Mouse (Mus musculus) retina, adult 2 months (tissue): ENCODE measurements at regions not wholly inside any gene's neighbourhood (a gene's known extent, or its start where the extent isn't known, plus 50 kb on each side); places are given as distances from the start of the nearest gene placed in this dataset.

Experiments
- DNase-seq: peaks from one replicate; pipeline ENCODE4 v3.0.0-alpha.2; 2012; ENCODE audit warnings: low read depth, low spot score

DNA sequence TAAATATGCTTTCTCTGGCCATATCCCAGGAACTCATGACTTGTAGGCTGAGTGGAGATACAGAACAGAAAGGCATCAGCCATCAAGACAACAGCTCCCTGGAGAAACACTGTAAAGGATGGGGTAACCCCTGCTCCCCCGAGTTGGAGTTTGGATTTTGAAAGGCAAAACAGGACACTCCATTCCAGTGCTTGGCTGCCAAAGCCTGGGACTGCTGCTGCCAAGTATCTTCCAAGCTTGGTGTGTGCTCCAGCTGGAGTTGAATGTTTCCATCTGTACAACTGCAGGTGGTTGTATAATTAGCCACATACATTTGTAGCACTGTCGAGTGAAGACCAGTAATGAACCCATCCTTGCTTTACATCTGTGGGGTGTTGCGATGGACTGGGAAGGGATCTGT is 62.1 kb downstream of the 4933412E24Rik start:
- no peak for DNase-seq

DNA sequence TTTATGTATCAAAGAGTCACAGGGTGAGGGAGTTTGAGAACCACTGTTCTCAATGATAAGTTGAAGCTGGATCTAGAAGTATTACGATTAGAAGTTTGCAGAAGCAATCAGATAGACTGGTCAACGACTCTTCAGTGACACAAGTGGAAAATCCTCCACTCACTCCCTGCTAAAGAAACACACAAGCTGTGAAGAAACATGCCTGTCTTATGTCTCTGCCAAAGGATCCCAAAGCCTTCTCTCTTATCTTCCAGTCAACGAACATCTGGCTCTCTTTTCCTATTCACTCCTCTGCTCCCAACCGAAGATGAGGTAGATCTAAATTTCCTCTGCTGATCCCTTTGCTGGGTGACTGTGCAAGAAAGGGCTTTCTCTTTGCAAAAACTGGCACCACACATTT is 62.6 kb downstream of the 4933412E24Rik start:
- DNase-seq = no peak

DNA sequence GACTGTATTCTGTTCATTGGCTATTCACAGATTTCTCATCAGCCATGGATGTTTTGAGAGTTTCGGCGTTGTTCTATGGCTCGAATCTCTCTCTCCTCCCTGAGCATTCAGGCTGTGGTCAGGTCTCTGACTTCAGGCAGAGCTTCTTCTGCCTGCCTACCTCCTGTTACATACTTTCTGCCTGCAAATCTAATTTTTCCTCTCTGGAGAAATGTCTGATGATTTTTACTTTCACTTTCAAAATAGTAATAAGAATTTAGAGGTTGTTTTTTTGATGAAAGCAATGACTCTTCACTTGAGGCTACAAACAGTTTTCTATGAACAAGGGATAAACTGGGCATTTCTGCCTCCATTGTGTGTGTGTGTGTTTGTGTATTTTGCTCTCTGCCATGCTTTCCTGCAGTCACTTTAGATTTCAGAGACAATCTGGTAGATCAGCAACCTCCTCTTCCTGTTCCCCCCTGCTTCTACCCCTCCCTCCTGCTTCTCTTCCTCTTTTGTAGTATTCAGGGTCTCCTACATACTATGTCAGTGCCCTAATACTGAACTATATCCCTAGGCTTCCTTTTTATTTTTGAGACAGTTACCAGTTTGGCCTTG is 65.7 kb downstream of the 4933412E24Rik start:
- DNase-seq = no peak

DNA sequence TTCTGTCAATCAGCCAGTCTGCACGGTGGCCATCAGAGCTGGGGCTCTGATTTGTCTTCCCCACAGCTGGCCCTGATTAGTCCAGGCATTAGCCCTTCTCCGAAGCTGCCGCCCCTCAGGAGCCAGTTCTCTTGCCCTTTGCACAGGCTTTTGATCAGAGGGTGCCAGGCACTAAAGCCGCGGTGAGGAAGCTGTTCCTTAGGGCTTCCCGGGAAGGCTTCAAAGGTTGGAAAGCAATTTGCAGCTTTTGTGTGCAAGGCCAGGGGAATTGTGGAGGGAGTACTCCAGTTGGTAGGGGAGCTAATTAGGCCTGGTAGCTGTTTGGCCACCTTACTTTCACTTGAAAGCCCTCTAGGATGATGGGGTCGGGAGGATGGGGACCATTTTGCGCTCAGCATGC is 71.2 kb downstream of the 4933412E24Rik start:
- DNase-seq = no peak

DNA sequence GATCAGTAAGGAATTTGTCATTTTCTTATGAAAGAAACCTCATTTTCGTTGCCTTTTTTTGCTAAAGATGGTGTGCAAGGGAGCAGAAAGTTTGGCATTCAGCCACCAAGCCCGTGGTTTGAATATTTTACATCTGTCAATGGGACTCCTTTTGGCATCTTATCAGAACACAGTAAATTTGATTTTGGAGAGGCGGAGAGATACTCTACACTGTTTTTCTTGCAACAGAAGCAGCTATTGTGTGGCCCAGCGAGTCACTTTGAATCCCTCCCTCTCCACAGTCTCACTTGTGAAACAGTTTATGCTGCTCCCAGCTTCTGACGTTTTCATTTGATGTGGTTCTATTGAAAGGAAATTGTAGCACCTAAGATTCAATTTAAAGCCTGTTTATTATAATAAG is 79.9 kb downstream of the 4933412E24Rik start:
- DNase-seq = no peak

DNA sequence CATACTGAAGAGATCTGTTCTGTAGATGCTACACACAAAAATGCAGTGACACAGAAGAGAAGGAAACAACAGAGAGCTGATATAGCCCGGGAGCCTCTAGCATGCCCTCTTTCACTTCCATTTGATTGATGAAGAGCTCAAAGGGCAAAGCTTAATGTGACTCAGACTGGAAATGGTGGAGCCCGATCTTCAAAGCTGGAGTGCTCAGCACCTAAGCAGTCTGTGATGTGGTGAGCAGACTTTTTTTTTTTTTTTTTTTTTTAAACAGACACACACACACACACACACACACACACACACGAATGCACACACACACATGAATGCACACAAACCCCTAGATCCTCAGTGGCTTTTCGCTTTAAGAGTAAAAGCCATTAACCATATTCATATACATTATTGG is 102.6 kb downstream of the 4933412E24Rik start:
- DNase-seq = no peak

DNA sequence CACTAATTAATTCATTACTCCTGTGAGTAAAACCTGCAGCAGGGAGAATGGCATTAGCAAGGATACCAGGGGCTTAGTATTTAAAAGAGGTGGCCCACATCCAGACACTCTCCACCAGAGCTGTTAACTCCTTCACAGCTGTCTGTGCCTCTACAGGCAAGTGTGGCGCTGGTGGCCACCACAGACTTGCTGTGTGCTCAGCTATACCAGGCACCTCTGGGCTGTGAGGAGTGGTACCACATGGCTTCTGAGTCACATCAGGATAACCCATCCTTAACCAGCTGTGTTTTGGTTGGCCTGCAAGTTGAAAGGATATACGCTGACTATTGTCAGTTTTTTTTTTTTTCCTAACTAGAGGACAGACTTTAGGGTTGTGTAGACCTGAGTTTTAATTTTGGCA is 108.1 kb downstream of the 4933412E24Rik start:
- no peak for DNase-seq

DNA sequence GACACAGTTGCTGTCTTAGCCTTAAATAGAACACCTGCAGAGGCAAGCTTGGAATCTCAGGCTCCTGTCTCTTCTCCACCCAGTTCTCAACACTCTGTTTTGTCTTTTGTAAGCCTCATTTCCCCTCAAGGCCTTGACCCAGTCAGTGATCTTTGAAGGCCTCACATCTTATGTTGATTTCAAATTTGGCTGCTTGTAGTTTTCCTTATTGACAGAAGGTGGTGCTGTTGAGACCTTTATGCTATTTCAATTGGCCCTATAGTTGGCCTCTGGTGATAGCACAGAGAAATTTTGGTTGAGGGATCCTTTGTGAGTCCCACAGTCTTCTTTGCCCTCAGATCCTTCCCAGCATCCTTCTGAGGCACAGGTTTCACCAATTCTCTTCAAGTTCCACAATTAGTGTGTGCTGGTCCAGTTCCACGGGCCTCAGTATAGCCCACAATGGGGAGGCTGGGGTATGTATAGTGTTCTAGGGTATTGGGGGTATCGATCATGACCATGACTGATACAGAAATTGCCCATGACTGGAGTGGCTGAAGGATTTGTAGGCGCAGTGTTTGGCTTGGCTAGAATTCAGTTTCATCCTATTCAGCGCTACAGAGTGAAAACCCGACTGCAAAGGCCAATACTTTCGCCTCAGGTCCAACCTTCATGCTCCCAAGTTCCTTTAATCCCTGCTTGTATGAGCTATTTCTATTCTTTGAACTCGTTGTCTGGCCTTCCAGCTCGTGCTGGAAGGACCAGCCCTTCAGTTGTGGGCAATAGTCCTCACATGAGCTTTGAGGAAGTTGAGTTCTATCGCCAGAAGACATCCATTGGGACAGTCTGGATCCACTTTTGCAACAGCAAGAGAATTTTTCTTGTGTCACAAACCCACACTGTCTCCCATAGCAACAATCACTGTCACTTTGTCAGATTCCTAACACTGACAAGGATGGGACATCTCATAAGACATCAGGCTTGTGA is 110.3 kb downstream of the 4933412E24Rik start:
- DNase-seq = no peak

DNA sequence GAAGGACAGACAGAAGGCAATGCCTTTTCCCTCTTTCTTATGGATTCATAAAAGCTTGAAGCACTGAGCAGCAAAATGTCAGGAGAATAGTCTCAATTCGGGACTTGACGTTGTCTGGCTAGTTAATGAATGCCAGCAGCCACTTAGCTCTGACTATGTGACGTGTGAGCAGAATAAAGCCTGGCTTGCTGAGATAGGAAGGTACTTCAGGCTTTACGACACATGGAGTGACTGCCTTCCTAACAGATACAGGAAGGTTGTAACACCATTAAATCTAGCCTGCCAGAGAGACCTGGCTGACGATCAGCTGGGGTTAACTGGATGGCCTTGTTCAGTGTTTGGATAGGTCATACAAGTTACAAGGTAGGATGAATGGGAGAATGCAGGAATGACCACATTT is 111.7 kb downstream of the 4933412E24Rik start:
- DNase-seq = no peak

DNA sequence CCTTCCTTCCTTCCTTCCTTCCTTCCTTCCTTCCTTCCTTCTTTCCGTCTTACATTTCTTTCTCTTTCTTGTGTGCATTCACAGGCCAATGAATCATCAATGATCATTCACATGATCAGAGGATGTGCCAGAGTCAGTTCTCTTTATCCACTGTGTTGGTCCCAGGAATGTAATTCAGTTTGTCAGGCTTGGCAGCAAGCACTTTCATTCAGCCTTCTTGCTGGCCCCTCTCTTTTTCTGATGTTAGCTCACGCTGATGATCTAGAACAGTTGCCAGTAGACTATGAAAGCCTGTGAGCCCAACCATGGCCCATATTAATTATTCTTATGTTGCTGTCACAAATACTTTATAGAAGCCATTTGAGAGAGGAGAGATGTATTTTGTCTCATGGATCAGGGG is 127.4 kb downstream of the 4933412E24Rik start:
- DNase-seq = no peak

DNA sequence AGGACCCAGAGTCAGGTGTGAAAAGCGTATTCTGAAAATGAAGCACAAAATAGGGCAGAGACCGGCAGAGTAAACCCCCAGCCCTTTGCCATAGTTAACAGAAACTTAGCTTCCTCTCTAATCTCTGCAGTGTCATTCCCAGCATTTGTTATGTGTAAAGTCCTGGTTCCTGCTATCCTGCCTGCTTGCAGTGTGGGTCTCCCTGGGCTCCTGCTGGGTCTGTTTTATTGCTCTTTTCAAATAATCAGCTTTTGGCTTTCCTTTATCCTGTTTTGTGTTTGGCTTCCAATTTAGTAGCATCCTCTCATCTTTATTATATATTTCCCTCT is 128.3 kb downstream of the 4933412E24Rik start:
- DNase-seq = no peak

DNA sequence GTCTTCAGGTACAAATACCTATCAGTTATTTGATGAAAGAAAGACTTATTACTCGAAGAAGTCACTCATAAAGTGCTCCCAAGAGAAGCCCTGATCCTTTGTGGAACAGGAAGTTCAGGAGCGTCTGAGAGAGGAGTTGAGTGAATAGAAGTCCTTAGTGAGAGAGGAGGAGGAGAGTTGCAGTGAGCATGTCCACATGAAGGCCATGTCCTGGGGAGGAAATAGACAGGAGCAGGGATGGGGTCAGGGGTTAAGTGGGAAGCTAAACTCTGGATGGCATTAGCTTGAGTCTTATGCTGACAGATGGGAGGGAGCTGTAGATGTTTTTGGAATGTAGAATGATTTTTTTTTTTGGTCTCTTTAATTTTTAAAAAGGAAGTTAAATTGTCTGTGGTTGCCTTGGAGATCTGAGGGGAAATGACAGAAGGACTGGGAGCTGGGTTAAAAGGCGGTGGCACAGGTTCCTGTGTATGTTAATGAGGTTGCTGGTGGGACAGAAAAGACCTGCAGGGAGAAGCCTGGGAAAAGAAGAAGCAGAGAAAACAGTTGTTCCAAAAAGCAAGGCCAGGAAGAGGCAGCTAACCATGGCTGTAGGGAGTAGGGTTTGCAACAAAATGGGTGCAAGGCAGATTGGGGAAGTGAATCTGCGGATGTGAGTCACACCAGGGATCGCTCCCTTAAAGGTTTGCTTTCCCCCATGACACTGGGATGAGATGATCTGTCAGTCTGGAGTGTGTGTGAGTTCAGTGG is 128.9 kb downstream of the 4933412E24Rik start:
- no peak for DNase-seq

DNA sequence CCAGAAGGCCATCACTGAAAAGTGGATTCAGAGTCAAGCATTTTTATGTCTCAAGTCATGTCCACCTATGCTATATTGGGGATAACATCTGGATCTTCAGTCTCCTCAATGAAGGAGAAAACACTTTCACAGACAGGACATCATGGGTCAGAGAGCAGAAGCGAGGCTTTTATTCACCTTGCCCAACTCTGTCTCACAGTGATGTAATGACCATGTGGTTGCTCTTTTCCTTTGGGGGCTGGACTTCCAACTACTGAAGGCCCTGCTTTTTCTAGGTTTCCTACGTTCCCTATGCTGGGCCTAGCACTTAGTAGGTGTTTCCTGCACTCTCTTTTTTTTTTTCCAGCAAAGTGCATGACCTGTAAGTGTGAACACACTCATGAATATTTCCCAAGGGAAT is 130.4 kb downstream of the 4933412E24Rik start:
- DNase-seq = no peak

DNA sequence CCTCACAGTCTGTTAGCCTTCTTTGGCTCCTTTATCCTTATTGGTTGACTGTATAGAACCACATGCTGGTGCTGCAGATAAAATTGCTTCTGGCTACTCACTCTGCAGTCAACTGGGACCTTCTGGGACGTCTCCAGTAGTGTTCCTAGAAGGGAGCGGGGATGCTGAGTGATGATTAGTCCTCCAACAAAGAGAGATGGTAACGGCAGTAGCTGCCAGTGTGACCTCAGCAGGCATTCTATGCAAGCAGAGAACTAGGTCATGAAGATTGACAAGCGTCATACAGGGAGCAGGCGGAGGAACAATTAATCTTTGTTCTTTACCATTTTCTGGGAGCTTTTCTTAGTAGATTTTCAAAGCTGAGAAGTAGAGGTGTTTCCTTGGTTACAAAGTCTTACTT is 134.0 kb downstream of the 4933412E24Rik start:
- DNase-seq = no peak

DNA sequence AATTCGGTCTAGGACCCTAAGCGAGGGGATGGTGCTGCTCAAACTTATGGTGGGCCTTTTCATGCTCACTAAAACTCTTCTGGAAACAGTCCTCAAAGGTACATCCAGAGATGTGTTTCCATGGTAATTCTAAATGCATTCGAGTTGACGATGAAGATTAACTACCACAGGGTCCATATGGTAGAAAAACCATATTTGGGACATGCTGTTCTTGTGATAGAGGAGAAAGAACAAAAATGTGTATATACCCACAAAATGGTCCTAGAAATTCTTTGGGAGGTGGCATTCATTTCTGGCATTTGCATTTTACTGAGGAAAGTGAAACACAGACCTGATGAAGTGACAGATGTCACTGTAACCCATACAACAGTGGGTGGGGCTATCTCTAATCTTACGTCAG is 136.0 kb downstream of the 4933412E24Rik start:
- DNase-seq = no peak

DNA sequence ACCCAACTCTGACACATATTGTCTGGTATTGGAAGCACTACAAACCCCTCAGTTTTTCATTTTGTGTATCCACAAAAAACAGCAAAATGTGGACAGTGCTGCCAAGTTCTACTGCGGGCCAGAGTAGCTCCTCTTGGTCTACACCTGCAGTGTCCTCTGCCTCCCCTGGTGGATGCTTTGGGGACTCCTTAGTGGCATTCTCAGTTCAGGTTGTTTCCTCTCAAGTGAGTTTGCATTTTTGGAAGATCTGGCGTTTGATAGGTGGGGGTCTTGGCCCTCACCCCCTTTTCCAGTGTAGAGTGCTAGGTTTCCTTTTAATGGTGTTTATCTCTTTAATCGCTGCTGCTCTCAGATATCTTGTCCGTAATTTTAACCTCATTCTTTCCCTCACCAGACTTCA is 137.1 kb downstream of the 4933412E24Rik start:
- DNase-seq = no peak

DNA sequence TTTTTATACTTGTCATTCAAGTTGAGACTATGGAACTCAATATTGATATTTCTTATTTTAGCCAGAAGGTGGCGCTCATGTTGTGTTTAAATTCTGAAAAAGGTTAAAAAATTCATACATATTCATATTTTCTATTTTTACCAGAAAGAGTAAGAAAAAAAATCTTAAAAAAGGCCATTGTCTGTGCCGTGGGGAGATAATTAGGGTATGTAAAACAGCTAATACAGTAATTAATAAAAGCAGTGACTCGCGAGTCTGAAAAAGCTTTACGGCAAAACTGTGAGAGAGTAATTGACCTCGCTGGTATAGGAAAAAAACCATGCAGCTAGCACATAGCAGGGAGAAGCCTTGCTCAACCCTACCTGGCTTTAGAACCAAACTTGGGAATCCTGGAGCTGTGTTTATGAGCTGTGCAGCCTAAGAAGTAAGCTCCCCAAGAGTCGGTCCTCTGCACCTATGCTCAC is 140.1 kb downstream of the 4933412E24Rik start:
- no peak for DNase-seq

DNA sequence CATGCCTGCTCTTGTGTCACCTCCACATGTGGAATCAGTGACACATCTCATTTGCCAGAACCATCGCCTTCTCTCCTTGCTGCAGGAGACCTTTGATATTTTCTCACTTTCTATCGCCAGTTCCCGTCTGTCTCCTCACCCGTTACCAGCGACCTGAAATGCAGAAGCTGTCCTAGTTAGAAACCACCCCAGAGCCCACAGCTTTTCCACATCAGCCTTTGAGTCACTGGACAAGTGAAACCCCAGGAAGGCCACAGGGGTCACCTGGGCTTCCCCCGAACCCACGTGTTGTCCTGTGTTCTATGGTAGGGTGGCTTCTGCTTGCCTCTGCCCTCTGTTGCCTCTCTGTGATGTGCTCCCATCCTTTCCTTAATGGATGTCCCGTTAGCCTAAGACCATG is 149.7 kb downstream of the 4933412E24Rik start:
- DNase-seq = no peak

DNA sequence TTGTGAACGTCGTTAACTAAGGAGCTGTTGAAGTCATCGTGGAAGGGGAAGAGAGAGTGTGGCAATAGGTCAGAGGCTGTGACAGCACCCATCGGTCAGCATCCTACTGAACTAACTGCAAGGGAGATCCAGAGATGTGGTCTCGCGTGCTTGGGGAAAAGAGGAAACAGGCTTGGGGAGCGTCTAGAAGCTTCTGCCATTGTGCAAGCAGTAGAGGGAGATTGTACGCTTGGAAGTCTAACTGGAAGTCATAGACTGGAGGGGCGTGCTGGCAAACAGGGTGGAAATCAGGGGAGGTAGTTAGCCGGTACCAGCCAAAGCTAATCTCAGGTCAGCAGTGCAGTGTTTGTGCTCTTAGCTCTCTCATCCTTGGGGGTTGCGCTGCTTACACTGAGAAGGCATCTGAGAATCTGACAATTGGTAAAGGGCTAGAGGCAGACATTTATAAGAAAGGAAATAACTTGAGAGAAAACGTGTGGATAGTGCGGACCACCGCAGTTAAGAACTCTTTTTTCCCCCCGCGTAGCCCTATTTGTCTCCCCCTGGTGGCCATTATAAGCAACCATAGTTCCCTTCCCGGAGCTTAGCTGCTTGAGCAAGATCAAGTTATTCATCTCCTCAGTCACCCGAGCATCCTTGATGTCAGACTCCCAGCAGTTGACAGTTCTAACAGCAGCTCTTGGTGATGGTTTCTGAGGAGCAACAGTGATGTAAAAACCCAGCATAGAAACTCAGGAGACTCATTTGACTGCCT is 151.5 kb downstream of the 4933412E24Rik start:
- DNase-seq = no peak

DNA sequence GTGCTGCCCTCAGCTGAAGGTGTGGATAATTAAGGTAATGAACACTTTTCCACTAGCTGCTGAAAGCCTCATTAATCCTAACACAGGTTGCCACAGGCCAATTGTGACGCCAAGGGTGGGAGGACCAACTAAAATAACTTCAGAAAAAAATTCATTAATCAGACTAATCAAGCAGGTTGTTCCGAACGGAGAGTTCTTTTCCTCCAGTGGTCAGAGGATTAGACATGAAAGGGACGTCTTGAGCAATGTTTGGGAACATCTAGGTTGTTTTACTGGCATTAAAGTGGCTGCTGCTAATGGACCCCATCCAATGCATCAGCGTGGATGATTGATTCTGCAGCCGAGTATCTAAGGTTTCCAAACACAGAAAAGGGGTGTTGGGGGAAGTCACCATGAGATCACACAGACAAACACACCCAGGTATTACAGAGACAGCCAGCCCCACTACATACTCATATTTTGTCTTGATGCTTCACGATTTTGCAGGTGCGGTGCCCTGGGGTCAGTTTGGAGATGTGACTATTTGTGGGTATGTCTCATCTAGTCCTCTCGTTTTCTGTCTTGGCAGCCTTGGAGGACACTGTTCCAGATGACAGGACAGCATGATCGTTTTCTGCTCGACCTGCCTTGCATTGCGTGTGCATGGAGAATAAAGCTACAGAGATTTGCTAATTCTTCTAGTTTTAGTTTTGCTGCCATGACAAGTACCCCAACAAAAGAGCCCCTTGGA is 164.0 kb downstream of the 4933412E24Rik start:
- no peak for DNase-seq

DNA sequence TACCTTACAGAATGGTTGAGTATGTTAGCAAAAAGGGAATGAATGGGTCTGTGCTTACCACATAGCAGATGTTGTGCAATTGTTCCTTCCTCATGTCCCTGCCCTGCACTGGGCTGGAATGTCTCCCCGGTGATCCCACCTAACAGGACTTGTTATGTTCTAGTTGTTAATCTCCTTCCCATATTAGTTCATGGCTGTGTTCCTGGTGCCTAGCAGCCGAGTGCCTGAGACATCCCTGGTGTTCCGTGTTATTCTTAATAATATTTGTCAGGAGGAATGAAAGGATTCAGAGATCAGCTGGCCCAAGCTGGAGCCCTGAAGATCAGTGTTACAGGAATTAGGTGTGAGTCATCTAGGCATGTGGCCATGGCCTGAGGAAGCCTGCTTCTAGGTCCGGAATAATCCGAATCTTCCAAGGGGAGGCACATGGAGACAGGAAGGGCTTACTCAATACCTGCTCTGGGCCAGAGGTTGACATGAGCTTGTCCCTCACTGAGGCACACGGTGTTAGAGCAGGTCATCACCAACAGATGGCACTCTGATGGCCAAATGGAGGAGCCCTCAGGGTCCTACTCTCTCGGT is 171.2 kb downstream of the 4933412E24Rik start:
- no peak for DNase-seq
